Mouse (Mus musculus) forebrain, embryonic 12.5 days (tissue): ENCODE data around the gene Cyb5r4. TPM values are rescaled to one million over a fixed set of nuclear protein-coding genes. Genes with fewer than 3 reads are reported as not detected.
A peak's percentile ranks its signal among the peaks of the same experiment; 100 is the strongest.
"Not testable (repeated sequence)": the region's sequence is repeated elsewhere in the genome, so short reads cannot be mapped to it uniquely, and the experiment has no call there.

Experiments used
- ATAC-seq: fragments of 200-750 bp; cut with Nextera tagmentation; 2 replicates; pipeline ENCODE4 v1.8.0; 2017; ENCODE audit warnings: moderate TSS enrichment; ENCODE audit not compliant: low FRiP score
- H3K27ac ChIP-seq: fragments of 300-500 bp; sonication (generic); 2 replicates; pipeline ENCODE4 v1.5.1; 2016; ENCODE audit warnings: mild to moderate bottlenecking
- H3K27me3 ChIP-seq: fragments of 300-500 bp; sonication (generic); 2 replicates; pipeline ENCODE4 v1.6.1; 2016; ENCODE audit warnings: mild to moderate bottlenecking
- H3K36me3 ChIP-seq: fragments of 300-500 bp; sonication (generic); replicated peaks from 2 replicates; pipeline ENCODE4 v1.6.1; 2016; ENCODE audit warnings: mild to moderate bottlenecking
- H3K4me1 ChIP-seq: fragments of 300-500 bp; sonication (generic); 2 replicates; pipeline ENCODE4 v1.6.1; 2016
- H3K4me2 ChIP-seq: fragments of 300-500 bp; sonication (generic); 2 replicates; pipeline ENCODE4 v1.6.1; 2016; ENCODE audit warnings: mild to moderate bottlenecking, moderate library complexity
- H3K4me3 ChIP-seq: fragments of 300-500 bp; sonication (generic); replicated peaks from 2 replicates; pipeline ENCODE4 v1.5.1; 2016; ENCODE audit warnings: mild to moderate bottlenecking
- H3K9ac ChIP-seq: fragments of 300-500 bp; sonication (generic); 2 replicates; pipeline ENCODE4 v1.6.1; 2016; ENCODE audit warnings: mild to moderate bottlenecking
- H3K9me3 ChIP-seq: fragments of 300-500 bp; sonication (generic); 2 replicates; pipeline ENCODE4 v1.6.1; 2016
- WGBS: fragments of 180-500 bp; shearing (Covaris S2); methylation state at CpG from one replicate; pipeline ENCODE4 v1.1.7; 2016; 5-methylcytosine and 5-hydroxymethylcytosine counted together
- polyA plus RNA-seq: library from polyadenylated mRNA; unstranded; fragments of >200 nt; fragmentation: Nextera tagmentation; extraction: Ambion mirVana; gene quantifications from 2 replicates; pipeline ENCODE4 v1.2.1, GENCODE M21; 2016

Gene Cyb5r4
- polyA plus RNA-seq, 1 experiment from 2014 or later = 105 TPM

- 78% methylated on average over 1 of the region's 1 CpGs for WGBS
- Histone ChIP-seq H3K36me3 (no peaks in the 10 kb centered on the region), H3K4me3 (no peak overlapping the region), H3K27me3 (no peaks in the 10 kb centered on the region), H3K4me1 (peaks cover 10% of the 10 kb centered on the region), H3K9ac (no peak overlapping the region), H3K9me3 (no peaks in the 10 kb centered on the region), H3K27ac (peak overlapping the region; percentile 42; the same call in 1 of the 2 replicates), H3K4me2 (no peak overlapping the region)
- ATAC-seq = no peak; the same call in 1 of the 2 replicates
Measured at GRCm38 (mm10) chr9:87115978-87116377, 94.2 kb downstream of the Cyb5r4 start.

GRCm38 (mm10) chr9:87118996-87119395 is 97.2 kb downstream of the Cyb5r4 start:
- Histone ChIP-seq H3K4me3 (no peak overlapping the region), H3K4me1 (peaks cover 10% of the 10 kb centered on the region), H3K4me2 (no peak overlapping the region), H3K27me3 (no peaks in the 10 kb centered on the region), H3K36me3 (no peaks in the 10 kb centered on the region), H3K9me3 (no peaks in the 10 kb centered on the region), H3K27ac (no peak overlapping the region), H3K9ac (no peak overlapping the region)
- ATAC-seq = no peak
- 77% methylated on average over 3 of the region's 3 CpGs for WGBS

- Histone ChIP-seq H3K36me3 (no peaks in the 10 kb centered on the region), H3K4me1 (no peaks in the 10 kb centered on the region), H3K4me3 (no peak overlapping the region), H3K9me3 (no peaks in the 10 kb centered on the region), H3K27ac (no peak overlapping the region), H3K9ac (no peak overlapping the region), H3K4me2 (no peak overlapping the region), H3K27me3 (no peaks in the 10 kb centered on the region)
- ATAC-seq = no peak
- WGBS = 78% methylated on average over 9 of the region's 9 CpGs
Measured at GRCm38 (mm10) chr9:87121956-87122493, 100.2 kb downstream of the Cyb5r4 start.

GRCm38 (mm10) chr9:87127046-87127445 is 105.2 kb downstream of the Cyb5r4 start:
- not testable (repeated sequence) for H3K4me3 ChIP-seq, H3K9ac ChIP-seq, H3K9me3 ChIP-seq, H3K4me1 ChIP-seq, H3K27me3 ChIP-seq, H3K27ac ChIP-seq, H3K36me3 ChIP-seq, ATAC-seq, H3K4me2 ChIP-seq
- WGBS = 89% methylated on average over 6 of the region's 6 CpGs

Other genes with a start within 250 kb of the Cyb5r4 start
- 28.0 and 28.4 TPM in 2 replicates for gene Snap91, start 141.4 kb upstream of the Cyb5r4 start, polyA plus RNA-seq
- 2.2 and 2.5 TPM in 2 replicates for gene Ripply2, start 6.5 kb upstream of the Cyb5r4 start, polyA plus RNA-seq
- 0.09 and 0.17 TPM in 2 replicates for gene Mrap2, start 122.3 kb downstream of the Cyb5r4 start, polyA plus RNA-seq
- gene Cep162, start 233.5 kb downstream of the Cyb5r4 start, polyA plus RNA-seq = 12.3 and 12.7 TPM in 2 replicates